Mouse (Mus musculus) liver, adult 2 months (tissue): ENCODE data around the gene Cd163. TPM values are rescaled to one million over a fixed set of nuclear protein-coding genes. Genes with fewer than 3 reads are reported as not detected.
"Not testable (repeated sequence)": the region's sequence is repeated elsewhere in the genome, so short reads cannot be mapped to it uniquely, and the experiment has no call there.

Source experiments
- DNase-seq: peaks from one replicate; pipeline ENCODE4 v3.0.0-alpha.2; 2011; ENCODE audit warnings: low read depth, low spot score; ENCODE audit errors: extremely low read depth
- H3K27ac ChIP-seq: fragments of 200-500 bp; replicated peaks from 2 replicates; pipeline ENCODE4 v1.5.1; 2012; ENCODE audit warnings: low read depth, mild to moderate bottlenecking, control low read depth, inconsistent platforms, low read length; ENCODE audit not compliant: insufficient read depth
- H3K27me3 ChIP-seq: fragments of 200-500 bp; 2 replicates; pipeline ENCODE4 v1.6.1; 2012; ENCODE audit warnings: mild to moderate bottlenecking, moderate library complexity, low read length, inconsistent platforms; ENCODE audit not compliant: control insufficient read depth, insufficient read depth
- H3K36me3 ChIP-seq: fragments of 200-500 bp; 2 replicates; pipeline ENCODE4 v1.6.1; 2012; ENCODE audit warnings: low read length, inconsistent platforms; ENCODE audit not compliant: control insufficient read depth, insufficient read depth
- H3K4me1 ChIP-seq: fragments of 200-500 bp; 2 replicates; pipeline ENCODE4 v1.6.1; 2011; ENCODE audit warnings: low read length; ENCODE audit not compliant: control insufficient read depth, insufficient read depth
- H3K4me3 ChIP-seq: fragments of 200-500 bp; 2 replicates; pipeline ENCODE4 v1.5.1; 2011; ENCODE audit warnings: low read depth, mild to moderate bottlenecking, control low read depth, low read length, moderate library complexity; ENCODE audit not compliant: insufficient read depth
- H3K79me2 ChIP-seq: fragments of 200-500 bp; 2 replicates; pipeline ENCODE4 v1.6.1; 2012; ENCODE audit warnings: inconsistent platforms, mild to moderate bottlenecking, low read length, moderate library complexity; ENCODE audit not compliant: control insufficient read depth, insufficient read depth
- H3K9ac ChIP-seq: fragments of 200-500 bp; 2 replicates; pipeline ENCODE4 v1.6.1; 2012; ENCODE audit warnings: low read depth, mild to moderate bottlenecking, control low read depth, inconsistent platforms, low read length
- CTCF ChIP-seq: fragments of 200-500 bp; IDR thresholded peaks from 2 replicates; pipeline ENCODE4 v1.5.1; 2011; ENCODE audit warnings: low read depth, low read length, control low read depth
- POLR2A ChIP-seq: fragments of 200-500 bp; IDR thresholded peaks from 2 replicates; pipeline ENCODE4 v1.6.1; 2011; ENCODE audit warnings: low read length, control low read depth; ENCODE audit not compliant: insufficient read depth; ENCODE audit errors: extremely low read depth
- WGBS: fragments of 180-500 bp; shearing (Covaris S2); methylation state at CpG from one replicate; pipeline ENCODE4 v1.1.7; 2018; 5-methylcytosine and 5-hydroxymethylcytosine counted together
- polyA plus RNA-seq: library from polyadenylated mRNA; depleted of rRNA; stranded (reverse); fragments of >200 nt; gene quantifications from 2 replicates; pipeline ENCODE4 v1.2.3, GENCODE M21; 2012
- total RNA-seq: library from RNA; depleted of rRNA; stranded (reverse); fragments of >200 nt; gene quantifications from 2 replicates; pipeline ENCODE4 v1.2.3, GENCODE M21; 2014

Gene Cd163
- total and polyA plus RNA-seq, 2 experiments, result 1.1 to 15.7 TPM

- Histone ChIP-seq H3K4me1 (no peaks in the 10 kb centered on the region), H3K27ac (no peak overlapping the region), H3K36me3 (no peaks in the 10 kb centered on the region), H3K4me3 (no peak overlapping the region), H3K9ac (no peak overlapping the region), H3K79me2 (no peaks in the 10 kb centered on the region), H3K27me3 (no peaks in the 10 kb centered on the region)
- TF ChIP-seq POLR2A (no peak), CTCF (no peak)
- DNase-seq, result no peak
- WGBS, result 70% methylated on average over 5 of the region's 5 CpGs
These were observed 26.8 kb upstream of the Cd163 start for GRCm38 (mm10) chr6:124277641-124278040.

- Histone ChIP-seq H3K36me3 (no peaks in the 10 kb centered on the region), H3K9ac (no peak overlapping the region), H3K4me1 (no peaks in the 10 kb centered on the region), H3K27me3 (no peaks in the 10 kb centered on the region), H3K4me3 (no peak overlapping the region), H3K27ac (peak overlapping the region; percentile 63), H3K79me2 (no peaks in the 10 kb centered on the region)
- 70% methylated on average over 5 of the region's 5 CpGs for WGBS
- no peak for DNase-seq
- no peak for TF ChIP-seq CTCF
These were observed 26.2 kb upstream of the Cd163 start for GRCm38 (mm10) chr6:124278291-124278690.

- 82% methylated on average over 4 of the region's 4 CpGs for WGBS
- TF ChIP-seq CTCF (no peak), POLR2A (no peak)
- H3K4me3 ChIP-seq, result no peak overlapping the region
These were observed 21.7 kb upstream of the Cd163 start for GRCm38 (mm10) chr6:124282731-124283130.

GRCm38 (mm10) chr6:124297378-124297777, 7.1 kb upstream of the Cd163 start:
- 98% methylated on average over 5 of the region's 5 CpGs for WGBS
- DNase-seq, H3K9ac ChIP-seq, H3K27me3 ChIP-seq, H3K79me2 ChIP-seq, H3K4me1 ChIP-seq, H3K36me3 ChIP-seq, H3K4me3 ChIP-seq, H3K27ac ChIP-seq: not testable (repeated sequence)

More at GRCm38 (mm10) chr6:124282731-124283130, 21.7 kb upstream of the Cd163 start:
- no peak overlapping the region for H3K27ac ChIP-seq
- H3K79me2 ChIP-seq, result no peaks in the 10 kb centered on the region
- H3K9ac ChIP-seq, result no peak overlapping the region
- H3K4me1 ChIP-seq, result no peaks in the 10 kb centered on the region
- H3K36me3 ChIP-seq, result no peaks in the 10 kb centered on the region
- no peak for DNase-seq
- no peaks in the 10 kb centered on the region for H3K27me3 ChIP-seq

GRCm38 (mm10) chr6:124301447-124302192, 2.8 kb upstream of the Cd163 start:
- TF ChIP-seq POLR2A, result no peak
- TF ChIP-seq CTCF, result no peak
- H3K36me3 ChIP-seq, result no peaks in the 10 kb centered on the region
- no peaks in the 10 kb centered on the region for H3K79me2 ChIP-seq
- H3K27me3 ChIP-seq, result no peaks in the 10 kb centered on the region
- no peak overlapping the region for H3K4me3 ChIP-seq
- no peak overlapping the region for H3K27ac ChIP-seq
- H3K9ac ChIP-seq, result no peak overlapping the region
- no peaks in the 10 kb centered on the region for H3K4me1 ChIP-seq
- WGBS, result 73% methylated on average over 3 of the region's 3 CpGs
- no peak for DNase-seq

- H3K27ac ChIP-seq, result no peak overlapping the region
- TF ChIP-seq CTCF, result no peak
- no peak for TF ChIP-seq POLR2A
- no peak overlapping the region for H3K9ac ChIP-seq
- WGBS, result 78% methylated on average over 8 of the region's 8 CpGs
- H3K79me2 ChIP-seq, result no peaks in the 10 kb centered on the region
- no peaks in the 10 kb centered on the region for H3K36me3 ChIP-seq
- peak; percentile 20 for DNase-seq
- H3K27me3 ChIP-seq, result no peaks in the 10 kb centered on the region; the same call in 1 of the 2 replicates
- H3K4me1 ChIP-seq, result no peaks in the 10 kb centered on the region
- H3K4me3 ChIP-seq, result no peak overlapping the region
These were observed 4.5 kb downstream of the Cd163 start for GRCm38 (mm10) chr6:124308935-124309334.
